Mouse (Mus musculus) cortical plate, adult 2 months (tissue): Measurements from ENCODE around the gene Ube2q2.

ENCODE experiments used
- CTCF ChIP-seq: fragments of 200-500 bp; IDR thresholded peaks from 2 replicates; pipeline ENCODE4 v1.5.1; 2011; ENCODE audit warnings: mild to moderate bottlenecking, control low read depth, low read length; ENCODE audit not compliant: insufficient read depth; ENCODE audit errors: extremely low read depth
- POLR2A ChIP-seq: fragments of 200-500 bp; IDR thresholded peaks from 2 replicates; pipeline ENCODE4 v1.6.1; 2011; ENCODE audit warnings: mild to moderate bottlenecking, low read length, control low read depth; ENCODE audit not compliant: insufficient read depth; ENCODE audit errors: extremely low read depth

GRCm38 (mm10) chr9:55244079-55244478 is 95.4 kb downstream of the Ube2q2 start:
- TF ChIP-seq CTCF (no peak), POLR2A (no peak)
